Mouse (Mus musculus) embryonic facial prominence, embryonic 10.5 days (tissue): ENCODE results near the gene Tbc1d24. TPM values are rescaled to one million over a fixed set of nuclear protein-coding genes. Genes with fewer than 3 reads are reported as not detected.
"Not testable (repeated sequence)": the region's sequence is repeated elsewhere in the genome, so short reads cannot be mapped to it uniquely, and the experiment has no call there.

Source experiments
- DNase-seq: peaks from one replicate; pipeline ENCODE4 v3.0.0-alpha.2; 2017; ENCODE audit warnings: low spot score
- H3K27ac ChIP-seq: fragments of 300-500 bp; sonication (generic); replicated peaks from 2 replicates; pipeline ENCODE4 v1.5.1; 2016; ENCODE audit warnings: mild to moderate bottlenecking
- H3K27me3 ChIP-seq: fragments of 300-500 bp; sonication (generic); replicated peaks from 2 replicates; pipeline ENCODE4 v1.6.1; 2016; ENCODE audit warnings: low read depth, mild to moderate bottlenecking; ENCODE audit not compliant: poor library complexity, severe bottlenecking
- H3K36me3 ChIP-seq: fragments of 300-500 bp; sonication (generic); replicated peaks from 2 replicates; pipeline ENCODE4 v1.6.1; 2016; ENCODE audit warnings: mild to moderate bottlenecking, moderate library complexity
- H3K4me1 ChIP-seq: fragments of 300-500 bp; sonication (generic); 2 replicates; pipeline ENCODE4 v1.6.1; 2016
- H3K4me3 ChIP-seq: fragments of 300-500 bp; sonication (generic); 2 replicates; pipeline ENCODE4 v1.5.1; 2016; ENCODE audit warnings: mild to moderate bottlenecking, moderate library complexity
- H3K9me3 ChIP-seq: fragments of 300-500 bp; sonication (generic); 2 replicates; pipeline ENCODE4 v1.6.1; 2016; ENCODE audit warnings: mild to moderate bottlenecking
- WGBS: fragments of 180-500 bp; shearing (Covaris S2); methylation state at CpG from one replicate; pipeline ENCODE4 v1.1.7; 2016; 5-methylcytosine and 5-hydroxymethylcytosine counted together
- polyA plus RNA-seq: library from polyadenylated mRNA; unstranded; fragments of >200 nt; fragmentation: Nextera tagmentation; extraction: Ambion mirVana; gene quantifications from 2 replicates; pipeline ENCODE4 v1.2.1, GENCODE M21; 2016

The Tbc1d24 gene
- polyA plus RNA-seq, 1 experiment from 2014 or later, result 6.1 TPM

DNA sequence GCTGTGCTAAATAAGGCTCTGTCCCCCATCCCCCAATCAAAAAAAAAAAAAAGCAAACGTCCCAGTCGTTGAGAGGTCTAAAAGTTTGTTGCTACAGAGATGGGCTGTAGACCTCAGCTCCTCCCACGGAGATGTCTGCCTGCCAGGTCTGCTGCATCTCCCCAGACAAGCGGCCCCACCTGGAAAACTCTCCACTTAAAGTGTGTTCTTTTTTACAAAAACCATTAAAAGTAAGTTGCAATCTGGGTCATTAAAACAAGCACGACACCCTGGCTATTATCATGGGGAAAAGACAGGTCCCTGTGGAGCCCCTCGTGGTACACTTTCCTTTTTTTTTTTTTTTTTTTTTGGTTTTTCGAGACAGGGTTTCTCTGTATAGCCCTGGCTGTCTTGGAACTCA lies 54.0 kb downstream of the Tbc1d24 start:
- H3K4me1 ChIP-seq, result peaks cover 15% of the 10 kb centered on the region
- H3K27me3 ChIP-seq, result no peaks in the 10 kb centered on the region
- DNase-seq, result no peak
- no peak overlapping the region for H3K27ac ChIP-seq
- 18% methylated on average over 7 of the region's 7 CpGs for WGBS
- H3K9me3 ChIP-seq, result no peaks in the 10 kb centered on the region
- peak overlapping the region; percentile 58 for H3K4me3 ChIP-seq
- peaks cover 18% of the 10 kb centered on the region for H3K36me3 ChIP-seq

DNA sequence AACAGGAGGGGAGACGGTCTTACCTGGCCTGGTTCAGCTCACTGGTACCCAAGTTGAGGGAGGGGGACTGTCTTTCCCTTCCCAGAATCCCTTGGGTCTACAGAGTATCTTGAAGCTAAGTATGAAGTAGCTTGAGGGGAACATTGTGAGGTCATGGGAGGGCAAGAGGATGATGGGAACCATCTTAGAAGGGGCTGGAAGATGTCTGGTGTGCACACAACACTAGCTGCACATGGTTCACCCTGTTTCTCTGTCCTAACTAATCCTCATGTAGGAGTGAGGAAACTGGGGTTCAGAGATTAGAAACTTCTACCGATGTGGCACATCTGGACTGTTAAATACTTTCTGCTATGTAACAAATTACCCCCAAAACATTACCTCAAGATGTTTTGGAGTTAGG lies 54.5 kb downstream of the Tbc1d24 start, which contains the start of gene Pdpk1:
Gene Pdpk1, minus strand, starts transcription at position 101 of the 400 bp plus-strand sequence.
- no peaks in the 10 kb centered on the region for H3K27me3 ChIP-seq
- peaks cover 15% of the 10 kb centered on the region for H3K4me1 ChIP-seq
- H3K4me3 ChIP-seq, result peak within 1 kb of the TSS; percentile 58
- H3K27ac ChIP-seq, result no peak within 1 kb of the TSS; the same call in 1 of the 2 replicates
- DNase-seq, result no peak
- H3K36me3 ChIP-seq, result peaks cover 12% of the 10 kb centered on the region
- H3K9me3 ChIP-seq, result no peaks in the 10 kb centered on the region
- 78% methylated on average over 2 of the region's 2 CpGs for WGBS

- Histone ChIP-seq H3K27me3 (no peaks in the 10 kb centered on the region), H3K36me3 (0 out of 2 replicates have a peak, but pooled peaks cover 3% of the 10 kb centered on the region), H3K4me1 (peaks cover 15% of the 10 kb centered on the region), H3K9me3 (no peaks in the 10 kb centered on the region), H3K27ac (no peak overlapping the region), H3K4me3 (no peak overlapping the region)
- DNase-seq, result no peak
- WGBS, result 86% methylated on average over 7 of the region's 7 CpGs
Observed at GRCm38 (mm10) chr17:24149421-24149820, 55.9 kb downstream of the Tbc1d24 start.

DNA sequence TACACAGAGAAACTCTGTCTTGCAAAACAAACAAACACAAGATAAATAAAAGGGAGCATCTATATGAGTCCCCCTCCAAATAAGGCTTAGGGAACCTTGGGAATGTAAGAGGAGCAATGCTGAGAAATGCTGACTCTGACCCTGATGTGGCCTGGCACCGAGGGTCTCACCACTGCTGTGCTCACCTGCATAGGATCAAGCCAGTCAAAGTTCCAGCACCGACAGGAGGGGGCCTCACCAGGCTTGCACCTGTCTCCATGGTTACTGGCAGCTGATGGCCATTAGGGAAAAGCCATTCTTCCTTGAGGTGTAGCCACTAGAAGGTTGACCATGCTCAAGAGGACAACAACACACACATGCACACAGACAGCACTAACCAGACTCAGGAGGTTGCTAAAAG lies 62.5 kb downstream of the Tbc1d24 start:
- no peak for DNase-seq
- no peaks in the 10 kb centered on the region for H3K27me3 ChIP-seq
- no peak overlapping the region for H3K4me3 ChIP-seq
- 46% methylated on average over 2 of the region's 2 CpGs for WGBS
- no peaks in the 10 kb centered on the region for H3K9me3 ChIP-seq
- H3K4me1 ChIP-seq, result peaks cover 23% of the 10 kb centered on the region
- H3K36me3 ChIP-seq, result 0 out of 2 replicates have a peak, but pooled peaks cover 2% of the 10 kb centered on the region
- H3K27ac ChIP-seq, result no peak overlapping the region

DNA sequence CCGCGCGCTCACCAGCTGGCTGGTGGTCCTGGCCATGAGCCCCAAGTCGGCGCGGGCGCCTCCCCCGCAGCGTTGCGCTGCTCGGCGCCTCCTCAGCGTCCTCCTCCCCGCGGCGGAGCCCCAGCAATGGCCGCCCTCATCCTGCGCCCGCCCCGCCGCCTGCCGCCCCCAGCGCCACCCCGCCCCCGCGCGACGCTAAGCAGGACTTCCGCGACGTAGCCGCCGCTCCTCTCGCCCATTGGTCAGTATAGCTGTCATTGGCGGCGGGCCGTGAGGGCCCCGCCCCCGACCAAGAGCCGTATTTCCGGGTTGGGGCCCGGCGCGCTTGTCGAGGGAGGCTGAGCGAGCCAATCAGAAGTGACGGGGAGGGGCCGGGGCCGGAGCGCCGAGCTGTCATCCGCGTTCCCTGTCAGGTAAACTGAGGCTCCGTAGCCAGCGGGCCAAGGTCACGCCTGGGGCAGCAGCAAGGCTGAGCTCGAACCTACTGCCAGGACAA lies 63.9 kb downstream of the Tbc1d24 start:
- Histone ChIP-seq H3K36me3 (0 out of 2 replicates have a peak, but pooled peaks cover 2% of the 10 kb centered on the region), H3K27me3 (no peaks in the 10 kb centered on the region), H3K4me1 (peaks cover 23% of the 10 kb centered on the region), H3K4me3 (peak overlapping the region; percentile 96), H3K9me3 (no peaks in the 10 kb centered on the region), H3K27ac (peak overlapping the region; percentile 93)
- WGBS, result under 1% methylated on average over 57 of the region's 57 CpGs
- peak; percentile 98 for DNase-seq

DNA sequence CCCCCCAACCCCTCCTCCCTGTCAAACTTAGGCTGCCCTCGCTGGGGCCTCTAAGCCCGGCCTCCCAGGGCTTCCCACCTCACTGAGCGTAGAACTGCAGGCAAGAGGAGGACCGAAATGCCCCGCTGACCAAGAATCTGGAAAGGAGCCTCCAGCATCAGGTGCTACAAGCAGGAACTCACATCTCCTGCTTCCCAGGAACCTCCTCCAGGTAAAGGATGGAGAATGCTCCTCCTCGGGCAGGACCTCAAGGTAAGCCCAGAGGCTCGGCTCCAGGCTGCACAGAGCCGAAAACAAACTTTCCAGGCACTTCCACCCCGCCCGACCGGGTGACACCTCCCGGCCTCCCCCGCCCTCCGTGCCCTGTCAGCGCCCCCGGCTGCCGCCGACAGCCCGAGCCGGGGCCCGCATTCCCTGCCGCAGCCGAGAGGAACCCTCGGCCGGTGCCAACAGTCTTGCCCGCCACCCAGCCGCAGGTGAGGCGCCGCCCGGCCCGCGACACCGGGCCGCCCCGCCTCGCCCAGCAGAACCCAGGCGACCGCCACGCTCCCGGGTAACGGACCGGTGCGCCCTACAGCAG lies 64.4 kb downstream of the Tbc1d24 start:
- under 1% methylated on average over 43 of the region's 43 CpGs for WGBS

GRCm38 (mm10) chr17:24139968-24140367 lies 65.4 kb downstream of the Tbc1d24 start:
- H3K27me3 ChIP-seq, result no peaks in the 10 kb centered on the region
- WGBS, result 95% methylated on average over 4 of the region's 4 CpGs
- peak overlapping the region; percentile 96 for H3K4me3 ChIP-seq
- no peak for DNase-seq
- peaks cover 23% of the 10 kb centered on the region for H3K4me1 ChIP-seq
- no peak overlapping the region for H3K27ac ChIP-seq
- no peaks in the 10 kb centered on the region for H3K9me3 ChIP-seq
- 0 out of 2 replicates have a peak, but pooled peaks cover 2% of the 10 kb centered on the region for H3K36me3 ChIP-seq

More for the DNA sequence above, 64.4 kb downstream of the Tbc1d24 start:
- DNase-seq, result peak; percentile 46
- Histone ChIP-seq H3K27ac (peak overlapping the region; percentile 93), H3K36me3 (0 out of 2 replicates have a peak, but pooled peaks cover 2% of the 10 kb centered on the region), H3K27me3 (no peaks in the 10 kb centered on the region), H3K4me1 (peaks cover 23% of the 10 kb centered on the region), H3K4me3 (peak overlapping the region; percentile 96), H3K9me3 (no peaks in the 10 kb centered on the region)

DNA sequence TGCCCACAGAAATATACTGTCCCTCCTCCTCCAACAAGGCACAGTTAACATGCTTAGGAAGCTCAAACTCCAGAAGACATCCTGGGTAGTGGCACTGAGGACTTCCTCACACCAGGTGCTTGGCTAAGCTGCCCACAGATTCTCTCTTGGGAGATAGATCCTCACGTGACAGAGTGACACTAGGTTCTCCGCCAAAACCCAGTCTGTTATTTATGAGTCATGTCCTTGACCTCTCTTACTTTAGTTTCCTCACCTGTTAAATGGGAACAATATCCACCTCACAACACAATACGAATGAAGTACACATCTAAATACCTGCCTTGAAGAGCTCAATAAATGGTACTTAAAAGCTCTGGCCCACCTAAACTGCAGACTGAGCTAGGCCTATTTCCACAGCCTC lies 66.1 kb downstream of the Tbc1d24 start:
- peaks cover 23% of the 10 kb centered on the region for H3K4me1 ChIP-seq
- WGBS, result 87% methylated on average over 3 of the region's 3 CpGs
- H3K36me3 ChIP-seq, result 0 out of 2 replicates have a peak, but pooled peaks cover 2% of the 10 kb centered on the region
- no peak for DNase-seq
- H3K9me3 ChIP-seq, result no peaks in the 10 kb centered on the region
- H3K27me3 ChIP-seq, result no peaks in the 10 kb centered on the region
- no peak overlapping the region for H3K4me3 ChIP-seq
- H3K27ac ChIP-seq, result no peak overlapping the region

GRCm38 (mm10) chr17:24137226-24137880 lies 68.0 kb downstream of the Tbc1d24 start:
- 91% methylated on average over 2 of the region's 2 CpGs for WGBS
- Histone ChIP-seq H3K4me3 (no peak overlapping the region), H3K4me1 (peaks cover 23% of the 10 kb centered on the region), H3K27ac (no peak overlapping the region), H3K9me3 (no peaks in the 10 kb centered on the region), H3K27me3 (no peaks in the 10 kb centered on the region), H3K36me3 (peaks cover 8% of the 10 kb centered on the region)
- DNase-seq, result no peak

GRCm38 (mm10) chr17:24134062-24134461 lies 71.3 kb downstream of the Tbc1d24 start:
- H3K4me1 ChIP-seq, result no peaks in the 10 kb centered on the region
- H3K36me3 ChIP-seq, result peaks cover 8% of the 10 kb centered on the region
- H3K27me3 ChIP-seq, result no peaks in the 10 kb centered on the region
- DNase-seq, result no peak
- H3K9me3 ChIP-seq, result no peaks in the 10 kb centered on the region
- H3K4me3 ChIP-seq, result no peak overlapping the region
- H3K27ac ChIP-seq, result no peak overlapping the region

DNA sequence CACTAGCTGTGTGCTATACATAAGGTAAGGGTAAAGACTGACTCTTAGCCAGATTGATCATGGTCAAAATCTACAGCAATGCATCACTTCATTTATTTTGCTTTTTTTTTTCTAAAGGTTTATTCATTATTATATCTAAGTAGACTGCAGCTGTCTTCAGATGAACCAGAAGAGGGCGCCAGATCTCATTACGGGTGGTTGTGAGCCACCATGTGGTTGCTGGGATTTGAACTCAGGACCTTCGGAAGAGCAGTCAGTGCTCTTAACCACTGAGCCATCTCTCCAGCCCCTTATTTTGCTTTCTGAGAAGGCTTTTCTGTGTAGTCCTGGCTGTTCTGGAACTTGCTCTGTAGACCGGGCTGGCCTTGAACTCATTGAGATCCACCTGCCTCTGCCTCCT lies 72.4 kb downstream of the Tbc1d24 start:
- not testable (repeated sequence) for H3K4me3 ChIP-seq, DNase-seq, H3K27me3 ChIP-seq, H3K27ac ChIP-seq, H3K4me1 ChIP-seq, H3K9me3 ChIP-seq, H3K36me3 ChIP-seq
- WGBS, result 89% methylated on average over 4 of the region's 4 CpGs

GRCm38 (mm10) chr17:24131570-24131969 lies 73.8 kb downstream of the Tbc1d24 start:
- WGBS, result 87% methylated on average over 3 of the region's 3 CpGs
- no peaks in the 10 kb centered on the region for H3K4me1 ChIP-seq
- no peak overlapping the region for H3K27ac ChIP-seq
- no peak overlapping the region for H3K4me3 ChIP-seq
- no peaks in the 10 kb centered on the region for H3K9me3 ChIP-seq
- peaks cover 6% of the 10 kb centered on the region for H3K36me3 ChIP-seq
- H3K27me3 ChIP-seq, result no peaks in the 10 kb centered on the region
- DNase-seq, result no peak

- not testable (repeated sequence) for H3K4me3 ChIP-seq, H3K27me3 ChIP-seq, H3K4me1 ChIP-seq, H3K36me3 ChIP-seq, H3K9me3 ChIP-seq, DNase-seq, H3K27ac ChIP-seq
- 85% methylated on average over 4 of the region's 4 CpGs for WGBS
Observed at GRCm38 (mm10) chr17:24129246-24129645, 76.1 kb downstream of the Tbc1d24 start.
